Mouse (Mus musculus): ENCODE data around the gene Ap3b1.

DNA sequence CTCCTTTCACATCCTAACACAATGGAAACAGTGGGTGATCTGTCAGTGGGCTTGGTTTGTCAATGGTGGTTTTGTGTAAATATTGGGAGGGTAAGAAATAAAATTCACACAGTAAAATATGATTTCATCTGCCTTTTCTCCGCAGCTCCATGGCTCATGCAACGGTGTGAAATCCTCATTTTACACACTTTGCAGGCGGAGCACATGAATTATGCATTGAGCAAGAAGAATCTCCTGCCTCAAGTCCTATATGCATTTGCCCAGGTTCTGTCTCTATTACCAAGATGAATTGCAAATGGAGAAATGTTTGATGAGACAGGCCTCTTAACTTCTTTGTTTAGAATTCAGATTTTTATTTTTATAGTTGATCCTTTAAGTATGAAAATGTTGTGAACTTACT is 131.9 kb downstream of the Ap3b1 start:
- TF ChIP-seq CTCF (IDR thresholded peaks at IDR 0.05; ENCODE audit: low read depth, low read length) (no peak), POLR2A (IDR thresholded peaks at IDR 0.05; ENCODE audit: insufficient read depth, low read length) (no peak), EP300 (IDR thresholded peaks at IDR 0.05; ENCODE audit: insufficient read depth, low read depth, low read length) (no peak)
